Mouse (Mus musculus) layer of hippocampus, adult 18-20 months (tissue): ENCODE data around the gene Ccdc187. TPM values are rescaled to one million over a fixed set of nuclear protein-coding genes. Genes with fewer than 3 reads are reported as not detected.

Experiments used
- DNase-seq, 2 experiments: peaks; one replicate each; pipeline ENCODE4 v3.0.0; 2022; ENCODE audit warnings: low spot score in 2 of 2
- long read RNA-seq: library from polyadenylated mRNA; stranded (forward); transcript quantifications from one replicate; pipeline ENCODE4 v2.0.0, GENCODE M21; 2021
- total RNA-seq, 2 experiments: library from RNA; stranded (reverse); gene quantifications; 2 replicates each; pipeline ENCODE4 v1.2.3; 2021

The Ccdc187 gene
- under 1 TPM; 0.63 to 0.82 TPM for total RNA-seq
- long read RNA-seq, partial matches to known transcripts: 0 of 1 reads
- long read RNA-seq, other reads (novel, unspliced or antisense): 1 of 1 reads

DNA sequence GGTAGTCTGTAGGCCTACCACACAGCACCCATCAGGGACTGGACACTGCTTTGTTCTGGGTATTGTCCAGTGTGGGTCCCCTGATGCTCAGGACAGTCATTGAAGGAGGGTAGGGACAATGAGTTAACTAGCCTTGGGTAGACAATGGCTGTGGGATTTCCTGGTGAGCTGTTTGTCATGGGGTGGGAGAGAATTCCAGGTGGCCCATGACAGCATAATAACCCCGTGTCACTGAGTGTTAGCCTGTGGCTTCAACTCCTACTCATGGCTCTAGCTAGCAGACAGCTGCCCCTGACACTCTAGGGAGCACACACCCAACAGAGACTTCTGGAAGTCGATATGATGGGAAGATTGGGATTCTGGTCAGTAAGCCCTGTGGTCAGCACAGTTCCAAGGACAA, at the start of gene Ccdc187:
Gene Ccdc187, minus strand, starts transcription at position 101 of the 400 bp plus-strand sequence.
- DNase-seq: no peak

DNA sequence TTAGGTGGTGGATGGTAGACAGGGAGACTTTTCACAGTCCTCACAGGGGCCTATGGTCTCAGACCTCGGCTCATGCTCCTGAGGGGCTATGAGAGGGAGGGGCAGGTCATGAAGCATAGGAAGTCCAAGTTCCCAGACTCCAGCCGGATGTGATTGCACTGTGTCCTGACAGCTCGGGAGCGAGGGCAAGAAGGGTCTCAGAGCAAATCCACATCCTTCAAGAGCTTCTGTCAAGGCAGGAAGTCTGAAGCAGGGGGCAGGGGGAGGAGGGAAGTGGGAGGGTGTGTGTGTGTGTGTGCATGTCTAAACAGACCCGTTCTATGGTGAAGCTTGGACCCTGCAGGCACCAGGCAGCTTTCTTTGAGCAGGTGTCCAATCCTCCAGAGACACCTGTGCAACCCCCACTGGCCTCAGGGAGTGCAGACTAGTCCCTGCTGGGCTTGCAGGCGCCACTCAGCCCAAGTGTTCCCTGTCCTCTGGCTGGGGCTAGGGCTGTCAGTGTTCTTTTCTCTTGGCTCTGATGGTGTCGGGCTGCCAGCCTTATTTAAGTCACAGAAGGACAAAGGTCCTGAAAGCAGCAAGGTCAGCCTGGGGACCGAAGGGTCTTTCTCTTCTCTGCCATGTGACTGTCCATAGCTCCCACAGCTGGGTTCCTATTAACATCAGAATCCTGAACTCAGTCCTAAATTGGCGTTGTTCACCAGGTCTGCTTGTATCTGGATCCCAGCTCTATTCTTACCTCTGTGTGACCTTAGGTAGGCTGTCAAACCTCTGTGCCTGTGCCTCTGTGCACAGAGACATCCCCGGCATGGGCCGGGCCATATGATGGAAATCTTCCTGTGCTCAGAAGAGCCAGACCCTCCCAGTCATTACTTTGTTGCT, 48.5 kb upstream of the Ccdc187 start:
- DNase-seq: no peak

DNA sequence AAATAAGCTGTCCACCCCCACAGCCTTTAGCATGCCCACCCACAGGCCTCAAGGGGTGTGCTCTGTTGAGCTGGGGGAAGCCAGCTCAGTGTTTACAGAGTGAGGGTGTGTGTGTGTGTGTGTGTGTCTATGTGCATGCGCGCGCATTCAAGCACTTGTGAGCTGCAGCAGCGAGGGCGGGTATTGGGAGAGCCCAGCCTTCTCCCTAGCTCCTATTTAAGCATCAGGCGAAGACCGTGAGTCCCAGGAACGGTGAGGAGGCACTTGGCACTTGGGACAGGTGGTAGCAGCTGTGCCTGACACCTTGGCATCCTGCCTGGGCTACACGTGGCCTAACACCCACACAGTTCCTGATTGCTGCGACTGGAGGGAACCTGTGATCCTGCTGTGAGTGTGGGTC, 47.7 kb upstream of the Ccdc187 start:
- peak; percentile 41 to 77 for DNase-seq

DNA sequence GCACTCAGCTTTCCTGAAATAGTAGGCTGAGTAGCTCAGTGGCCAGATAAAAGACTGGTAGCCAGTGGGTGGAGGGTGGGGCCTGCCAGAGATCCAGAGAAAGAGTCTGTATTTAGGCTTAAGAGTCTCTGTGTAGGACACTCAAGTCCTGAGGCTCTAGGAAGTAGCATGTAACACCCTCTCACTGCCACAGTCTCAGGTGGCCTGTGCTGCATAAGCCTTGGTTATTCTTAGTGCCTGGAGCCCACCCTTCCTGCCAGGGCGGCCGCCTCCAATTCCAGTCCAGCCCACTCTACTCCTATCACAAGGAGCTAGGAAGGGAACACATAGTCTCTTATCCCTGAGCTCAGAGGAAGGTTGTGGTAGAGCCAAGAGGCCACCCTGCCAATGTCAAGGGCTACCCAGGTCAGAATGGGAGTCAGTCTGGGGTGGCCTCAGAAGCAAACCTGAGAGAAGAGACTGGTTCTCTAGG, 47.2 kb upstream of the Ccdc187 start:
- no peak for DNase-seq

DNA sequence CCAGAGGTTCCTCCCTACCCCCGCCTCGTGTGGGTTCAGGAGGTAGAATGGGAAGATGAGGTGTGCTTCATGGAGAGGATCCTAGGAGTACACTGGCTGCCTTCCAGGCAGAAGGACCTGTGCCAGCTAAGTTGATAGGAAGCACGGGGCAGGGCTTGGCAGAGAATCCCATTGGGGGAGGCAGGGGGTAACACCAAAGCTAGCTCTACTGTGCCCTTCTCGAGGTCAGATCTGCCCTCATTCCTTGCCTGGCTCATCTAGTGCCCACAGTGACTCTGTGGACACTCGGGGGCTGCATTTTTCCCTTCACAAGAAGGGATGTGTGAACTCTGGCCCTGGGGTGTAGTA, 44.8 kb upstream of the Ccdc187 start:
- no peak for DNase-seq

DNA sequence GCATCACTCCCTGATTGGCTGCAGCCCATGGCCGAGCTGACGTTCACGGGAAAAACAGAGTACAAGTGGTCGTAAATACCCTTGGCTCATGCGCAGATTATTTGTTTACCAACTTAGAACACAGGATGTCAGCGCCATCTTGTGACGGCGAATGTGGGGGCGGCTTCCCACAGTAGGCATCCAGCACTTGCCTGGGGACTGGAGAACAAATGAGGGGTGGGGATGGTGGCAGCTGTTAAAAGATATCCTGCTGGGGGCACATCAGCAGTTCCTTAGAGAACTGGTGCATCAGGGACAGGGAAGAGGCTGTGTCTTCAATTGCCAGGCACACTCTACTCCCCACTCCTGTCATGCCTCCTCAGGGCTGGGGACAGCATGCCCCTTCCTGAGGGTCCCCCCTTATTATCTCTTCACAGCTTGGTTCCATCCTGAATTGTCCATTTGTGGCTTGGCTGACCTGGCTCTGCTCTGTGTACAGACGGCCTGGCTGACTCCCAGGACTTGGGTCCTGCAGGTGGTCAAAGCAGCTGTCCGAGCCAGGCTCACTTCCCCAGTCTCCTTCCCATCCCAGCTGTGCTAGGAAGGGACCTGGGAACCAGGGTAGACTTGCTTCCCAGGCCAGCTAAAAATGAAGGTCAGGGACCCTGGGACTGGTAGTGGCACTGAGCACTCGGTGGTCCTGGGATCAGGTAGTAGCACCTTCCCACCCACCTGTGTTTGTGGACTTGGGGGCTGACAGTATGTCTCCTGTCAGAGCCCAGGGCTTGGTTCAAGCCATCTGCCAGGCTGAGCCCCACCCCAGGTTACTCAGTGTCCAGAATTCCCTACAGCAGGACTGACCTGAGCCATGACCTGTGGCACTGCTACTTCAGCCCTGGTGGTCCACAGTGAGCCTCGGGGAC, 44.2 kb upstream of the Ccdc187 start:
- DNase-seq: no peak

DNA sequence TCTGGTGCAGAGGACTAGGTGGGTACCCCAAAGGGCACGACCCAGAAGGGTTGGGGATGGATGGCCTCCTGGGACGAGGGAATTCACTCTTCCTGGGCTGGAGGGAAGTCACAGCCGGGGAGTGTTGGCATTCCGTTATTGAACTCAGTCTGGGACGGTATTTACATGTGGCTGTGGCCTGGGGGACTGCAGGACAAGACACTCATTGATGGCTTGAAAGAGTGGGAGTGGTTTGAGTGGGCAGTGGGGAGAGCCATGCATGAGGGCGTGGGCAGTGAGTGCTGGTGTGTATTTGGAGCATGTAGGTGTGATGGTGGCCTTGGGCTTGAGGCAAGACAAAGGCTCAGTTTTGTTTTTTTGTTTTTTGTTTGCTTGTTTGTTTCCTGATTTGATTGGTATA, 36.3 kb upstream of the Ccdc187 start:
- no peak for DNase-seq

DNA sequence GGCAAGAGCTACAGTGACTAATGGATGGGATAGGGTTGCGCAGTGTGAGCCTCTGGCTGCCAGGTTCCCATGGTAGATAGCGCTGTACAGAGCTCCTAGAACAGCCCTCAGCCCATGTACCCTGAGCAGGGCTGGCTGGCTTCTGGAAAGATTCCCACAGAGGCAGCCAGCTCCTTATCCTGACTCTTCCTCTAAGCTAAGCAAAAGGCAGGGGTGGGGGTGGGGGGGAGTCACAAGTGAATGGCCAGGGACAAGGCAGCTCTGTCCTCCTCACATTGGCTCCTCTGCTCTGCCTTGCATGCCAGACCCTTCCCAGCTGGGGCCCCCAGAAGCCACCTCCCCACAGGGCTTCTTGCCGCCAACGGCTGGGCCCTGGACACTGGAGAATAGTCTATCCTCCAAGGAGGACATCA, 35.7 kb upstream of the Ccdc187 start:
- no peak for DNase-seq

DNA sequence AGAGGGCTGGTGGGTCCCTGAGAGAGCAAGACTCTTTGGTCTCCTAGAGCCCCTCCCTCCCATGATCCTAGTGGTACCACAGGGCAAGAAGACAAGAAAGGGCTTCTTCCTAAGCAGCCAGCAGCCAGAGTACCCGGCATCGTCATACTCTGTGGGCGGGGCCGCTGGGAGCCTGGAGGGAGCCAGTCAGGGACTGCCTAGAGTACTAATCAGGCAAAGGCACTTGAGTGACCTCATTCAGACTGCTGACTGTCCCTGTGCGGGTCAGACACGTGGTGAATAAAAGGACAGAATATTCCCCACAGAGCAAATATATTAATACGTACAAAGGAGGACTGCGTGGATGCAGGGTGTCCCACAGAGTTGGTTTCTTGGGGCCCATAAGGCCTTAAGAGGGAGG, 35.0 kb upstream of the Ccdc187 start:
- peak in 1 of 2 experiments; percentile 68 for DNase-seq

DNA sequence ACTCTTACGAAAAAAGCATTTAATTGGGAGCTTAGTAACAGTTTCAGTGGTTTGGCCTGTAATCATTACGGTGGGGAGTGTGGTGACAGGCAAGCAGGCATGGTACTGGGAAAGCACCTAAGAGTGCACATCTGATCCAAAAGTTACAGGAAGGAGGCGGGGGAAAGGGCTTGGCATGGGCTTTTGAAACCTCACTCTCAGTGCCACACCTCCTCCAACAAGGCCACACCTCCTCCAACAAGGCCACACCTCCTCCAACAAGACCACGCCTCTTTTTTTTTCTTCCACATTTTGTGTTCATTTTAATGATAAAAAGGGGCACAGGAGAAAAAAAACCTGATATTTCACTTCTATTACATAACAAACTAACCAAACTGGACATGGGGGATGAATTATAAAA, 33.5 kb upstream of the Ccdc187 start:
- no peak for DNase-seq

DNA sequence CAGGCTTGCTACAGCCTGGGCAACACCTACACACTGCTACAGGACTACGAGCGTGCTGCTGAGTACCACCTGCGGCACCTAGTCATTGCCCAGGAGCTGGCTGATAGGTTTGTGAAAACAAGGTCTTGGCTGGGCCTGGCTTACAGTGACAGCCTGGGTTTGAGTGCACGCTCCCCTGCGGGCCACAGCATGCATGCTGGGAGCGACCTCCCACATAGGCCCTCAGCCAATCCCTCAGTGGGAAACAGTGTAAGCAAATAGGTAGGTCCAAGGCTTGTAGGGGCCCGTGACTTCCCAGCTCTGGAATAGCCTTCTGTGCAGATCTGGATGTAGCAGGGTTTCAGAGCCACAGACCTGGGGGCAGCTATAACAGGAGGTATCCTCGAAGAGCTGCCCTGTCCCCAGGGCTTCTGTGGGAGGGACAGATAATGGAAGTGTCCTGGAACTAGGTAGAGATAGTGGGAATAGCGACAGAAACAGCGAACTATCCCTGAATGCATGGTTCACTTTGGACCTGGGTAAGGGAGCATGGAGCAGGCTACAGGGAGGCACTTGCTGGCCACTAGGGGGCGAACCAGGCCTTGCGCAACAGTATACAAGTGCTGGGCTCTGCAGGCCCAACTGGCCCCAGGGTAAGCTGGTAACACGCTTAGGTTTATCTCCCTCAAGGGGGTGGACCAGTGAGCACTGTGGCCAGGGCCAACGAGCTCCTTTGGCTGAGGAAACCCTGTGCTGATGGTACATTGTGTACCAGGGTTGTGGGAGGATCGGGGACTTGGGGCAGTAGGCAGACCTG, 31.2 kb upstream of the Ccdc187 start:
- peak in 1 of 2 experiments; percentile 53 for DNase-seq

DNA sequence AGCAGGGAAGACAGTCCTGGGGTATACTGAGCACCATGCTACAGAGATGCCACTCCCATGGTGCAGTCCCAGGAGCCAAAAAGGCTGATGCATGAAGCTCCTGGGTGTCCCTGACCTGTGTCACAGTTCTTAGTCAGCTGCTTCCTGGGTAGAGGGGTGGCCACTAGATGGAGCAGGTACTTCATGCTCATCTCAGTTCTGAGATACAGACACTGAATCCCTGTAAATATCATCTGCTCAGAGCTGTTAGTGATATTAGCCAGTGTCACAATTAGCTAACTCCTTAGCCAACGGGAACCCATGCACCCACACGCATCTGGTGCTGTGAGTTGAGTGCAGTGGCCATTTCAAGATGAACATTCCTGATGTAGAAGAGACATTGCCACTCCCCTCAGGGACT, 30.6 kb upstream of the Ccdc187 start:
- DNase-seq: peak in 1 of 2 experiments; percentile 82

DNA sequence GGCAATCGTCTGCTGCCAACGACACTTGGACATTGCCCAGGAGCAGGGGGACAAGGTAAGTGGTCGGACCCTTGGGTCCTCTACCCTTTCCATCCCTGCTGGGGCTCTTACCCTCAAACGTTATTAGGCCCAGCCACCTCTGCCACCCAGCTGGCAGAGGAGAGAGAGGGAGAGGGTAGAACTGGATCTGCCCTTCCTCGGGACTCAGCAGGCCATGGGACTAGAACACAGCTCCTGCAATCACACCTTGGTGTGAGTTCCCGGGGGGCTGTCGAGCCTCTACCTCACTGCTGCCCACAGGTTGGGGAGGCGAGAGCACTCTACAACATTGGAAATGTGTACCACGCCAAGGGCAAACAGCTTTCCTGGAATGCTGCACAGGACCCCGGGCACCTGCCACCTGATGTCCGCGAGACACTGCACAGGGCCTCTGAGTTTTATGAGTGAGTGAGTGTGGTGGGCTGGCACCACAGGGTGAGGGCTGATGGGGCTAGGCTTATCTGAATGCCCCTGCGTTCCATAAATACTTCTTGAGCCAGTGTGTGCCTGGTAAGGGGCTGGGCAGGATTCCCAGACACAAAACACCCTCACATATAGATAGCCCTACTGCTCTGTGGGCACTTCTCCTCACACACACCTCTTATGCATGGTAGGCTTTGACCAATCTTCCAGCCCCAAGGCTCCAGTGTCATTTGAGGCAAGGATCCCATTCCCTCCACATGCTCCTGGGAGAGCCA, 29.4 kb upstream of the Ccdc187 start:
- DNase-seq: no peak

DNA sequence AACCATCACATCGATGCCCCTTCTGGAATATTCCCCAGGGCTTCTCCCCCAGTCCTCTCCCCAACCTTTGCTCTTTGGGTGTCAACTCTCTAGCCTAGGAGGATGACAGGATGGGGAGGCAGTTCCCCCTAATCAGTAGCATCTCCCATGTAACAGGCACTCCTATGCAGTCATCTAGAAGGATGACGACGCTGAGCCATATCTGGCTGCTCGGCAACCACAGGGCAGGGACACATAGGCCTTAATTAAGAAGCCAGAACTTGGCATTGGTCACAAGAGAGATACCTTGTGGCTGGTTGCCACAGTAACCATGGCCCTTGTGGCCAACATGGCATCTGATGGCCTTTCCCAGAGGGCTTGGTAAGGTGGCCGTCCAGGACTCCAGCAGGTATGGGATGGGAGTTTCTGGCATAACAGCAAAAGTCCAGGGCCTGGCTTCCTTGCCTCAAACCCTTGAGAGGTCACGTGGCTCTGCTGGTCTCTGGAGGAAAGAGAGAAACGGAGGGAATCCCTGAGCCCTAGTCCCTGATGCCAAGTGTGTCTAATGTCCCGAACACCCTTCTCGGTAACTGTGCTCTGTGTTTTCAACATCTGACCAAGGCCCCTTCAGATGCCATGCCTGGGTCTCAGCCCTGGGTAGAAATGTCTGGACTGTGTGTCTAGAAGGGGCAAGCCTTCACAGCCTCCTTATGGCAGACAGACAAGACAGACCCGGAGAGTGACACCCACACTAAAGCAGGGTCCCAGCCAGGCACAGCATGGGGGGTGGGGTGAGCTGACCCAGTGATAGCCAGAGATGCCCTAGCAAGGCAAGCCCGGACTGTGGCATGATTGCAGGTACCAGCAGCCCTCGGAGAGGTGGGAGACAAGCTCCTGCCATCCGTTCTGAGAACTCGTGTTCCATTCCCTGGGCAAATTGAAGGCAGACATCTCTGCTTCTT, 26.2 kb upstream of the Ccdc187 start:
- DNase-seq: no peak

DNA sequence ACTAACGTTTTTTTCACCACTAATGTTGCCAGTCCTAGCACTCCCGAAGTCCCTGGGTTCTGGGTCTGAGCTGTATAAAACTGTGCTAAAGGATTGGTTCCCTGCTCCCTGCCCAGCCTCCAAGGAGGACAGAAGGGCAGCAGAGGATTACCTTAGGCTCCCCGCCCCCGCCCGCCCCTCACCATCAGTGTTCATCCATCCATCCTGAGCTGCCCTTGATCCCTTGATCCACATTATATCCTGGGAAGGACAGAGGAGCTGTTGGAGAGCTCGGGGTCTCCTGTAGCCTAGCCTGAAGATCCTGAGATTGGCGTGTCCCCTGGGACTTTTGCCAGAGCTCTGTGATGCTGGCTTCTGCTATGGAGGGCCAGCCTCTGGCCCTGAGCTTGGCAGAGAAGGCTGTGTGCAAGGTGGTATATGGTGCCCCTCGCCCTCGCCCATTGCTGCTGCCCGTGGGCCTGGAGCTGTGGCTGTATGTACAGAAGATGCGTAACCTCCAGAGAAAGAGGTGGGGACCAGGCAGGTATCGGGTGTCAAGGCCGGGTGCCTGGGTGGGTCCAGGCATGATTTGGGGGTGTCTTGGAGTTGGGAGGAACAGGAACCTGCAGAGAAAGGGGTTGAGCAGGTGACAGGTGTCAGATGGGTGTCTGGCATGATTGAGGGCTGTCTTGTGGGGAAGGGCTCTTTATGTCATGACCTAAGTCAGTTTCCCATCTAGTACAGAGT, 25.3 kb upstream of the Ccdc187 start:
- no peak for DNase-seq

DNA sequence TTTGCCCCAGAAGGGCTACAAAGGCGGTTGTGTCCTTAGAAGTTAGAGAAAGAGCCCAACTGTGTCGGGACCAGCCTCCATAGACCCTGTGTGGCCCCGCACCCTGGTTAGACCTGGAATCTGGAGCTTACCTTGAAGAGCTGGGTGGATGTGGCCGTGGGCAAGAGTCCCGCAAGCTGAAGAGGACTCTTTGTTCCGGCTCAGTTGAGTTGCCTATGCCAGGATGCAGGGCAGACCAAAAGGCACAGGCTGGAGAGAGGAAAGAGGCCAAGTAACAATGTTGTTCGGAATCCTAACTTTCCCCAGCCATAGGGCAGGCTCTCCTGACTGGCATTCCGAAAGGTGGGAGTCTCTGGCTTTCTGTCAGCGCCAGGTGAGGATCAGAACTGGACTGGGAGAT, 24.8 kb upstream of the Ccdc187 start:
- no peak for DNase-seq

DNA sequence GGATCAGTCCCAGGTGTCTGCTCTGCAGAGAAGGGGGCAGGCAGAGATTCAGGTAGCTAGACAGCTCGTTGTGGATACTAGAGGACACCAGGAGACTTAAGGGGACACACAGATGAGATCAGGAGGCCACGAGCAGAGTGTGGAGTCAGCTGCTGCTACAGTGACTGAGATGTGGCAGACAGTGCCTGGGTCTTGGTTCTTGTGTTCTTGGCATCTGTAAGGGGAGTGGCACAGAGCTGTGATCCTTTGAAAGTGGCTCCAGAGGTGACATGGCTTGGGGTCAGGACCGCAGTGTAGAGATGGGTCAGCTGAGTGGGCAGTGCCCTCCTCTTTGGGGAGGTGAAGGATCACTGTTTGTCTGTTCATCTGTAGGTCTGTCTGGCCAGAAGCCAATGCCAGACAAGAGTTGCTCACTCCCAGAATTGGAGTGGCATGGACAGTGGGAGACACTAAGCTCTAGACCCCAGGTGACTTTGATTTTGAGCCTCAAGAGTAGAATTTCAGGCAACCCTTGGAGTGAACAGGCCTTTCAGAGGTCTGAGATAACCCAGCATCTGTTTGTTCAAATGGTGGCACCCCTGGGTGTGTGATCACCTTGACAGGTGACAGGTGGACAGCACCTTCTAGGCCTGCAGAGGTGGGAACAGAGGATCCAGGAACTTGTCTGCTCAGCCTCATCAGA, 23.8 kb upstream of the Ccdc187 start:
- DNase-seq: no peak

DNA sequence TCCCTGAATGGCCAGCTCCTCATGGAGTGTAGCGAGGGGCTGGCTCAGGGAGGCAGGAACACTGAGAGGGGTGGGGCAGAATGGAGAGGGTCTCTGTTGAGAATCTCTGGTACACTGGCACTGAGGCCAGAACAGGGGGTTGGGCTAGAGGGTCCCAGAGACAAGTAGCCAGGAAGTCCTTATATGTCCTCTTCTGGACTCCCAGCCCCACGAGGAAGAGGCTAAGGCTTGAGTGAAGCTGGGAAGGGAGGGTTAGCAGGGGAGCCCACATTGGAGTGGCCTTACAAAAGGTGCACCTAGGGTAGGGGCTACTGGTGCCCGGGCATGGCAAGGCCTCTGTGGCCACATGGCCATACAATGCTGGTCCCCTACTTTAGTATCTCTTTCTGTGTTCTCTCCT, 23.0 kb upstream of the Ccdc187 start:
- no peak for DNase-seq
